Mouse (Mus musculus) megakaryocyte progenitor cell, adult 5-6 weeks (primary cell): Measurements from ENCODE around the gene Ccdc115. TPM values are rescaled to one million over a fixed set of nuclear protein-coding genes. Genes with fewer than 3 reads are reported as not detected.

Experiments used
- total RNA-seq, 2 experiments: library from RNA; stranded (forward) in 1 of 2; stranded (reverse) in 1 of 2; fragments of 157-497, 149-512 nt in 1 of 2; fragments of 200-1000 nt in 1 of 2; gene quantifications; 2 replicates each; pipeline versions ENCODE4 v1.2.3 to v1.2.4; 2015 to 2017

The Ccdc115 gene
- total RNA-seq, 2 experiments from 2014 or later: 52.4 to 65.5 TPM

Other genes with a start within 250 kb of the Ccdc115 start
- gene Imp4, start 179 bp upstream of the Ccdc115 start, total RNA-seq (2015): 53.6 and 69.7 TPM in 2 replicates
- 29.5 and 32.1 TPM in 2 replicates for gene Imp4, start 179 bp upstream of the Ccdc115 start, total RNA-seq (2017)
- gene Ptpn18, start 20.1 kb upstream of the Ccdc115 start, total RNA-seq (2015): 51.7 and 55.5 TPM in 2 replicates
- 287 and 316 TPM in 2 replicates for gene Ptpn18, start 20.1 kb upstream of the Ccdc115 start, total RNA-seq (2017)
- gene Prss39, start 58.7 kb upstream of the Ccdc115 start, total RNA-seq (2015): 0.29 TPM in 1 of 2 replicates, not detected in the other
- gene Prss39, start 58.7 kb upstream of the Ccdc115 start, total RNA-seq (2017): not detected in 2 replicates
- 0.17 TPM in 1 of 2 replicates, not detected in the other for gene Cfc1, start 96.0 kb upstream of the Ccdc115 start, total RNA-seq (2015)
- gene Cfc1, start 96.0 kb upstream of the Ccdc115 start, total RNA-seq (2017): not detected in 2 replicates
- gene Prss40, start 121.3 kb upstream of the Ccdc115 start, total RNA-seq (2015): not detected in 2 replicates
- not detected in 2 replicates for gene Prss40, start 121.3 kb upstream of the Ccdc115 start, total RNA-seq (2017)
- not detected in 2 replicates for gene Amer3, start 140.0 kb upstream of the Ccdc115 start, total RNA-seq (2015)
- not detected in 2 replicates for gene Amer3, start 140.0 kb upstream of the Ccdc115 start, total RNA-seq (2017)